Comparison of ENCODE assay signal across 13 mouse cellular contexts in the genomic region with DNA sequence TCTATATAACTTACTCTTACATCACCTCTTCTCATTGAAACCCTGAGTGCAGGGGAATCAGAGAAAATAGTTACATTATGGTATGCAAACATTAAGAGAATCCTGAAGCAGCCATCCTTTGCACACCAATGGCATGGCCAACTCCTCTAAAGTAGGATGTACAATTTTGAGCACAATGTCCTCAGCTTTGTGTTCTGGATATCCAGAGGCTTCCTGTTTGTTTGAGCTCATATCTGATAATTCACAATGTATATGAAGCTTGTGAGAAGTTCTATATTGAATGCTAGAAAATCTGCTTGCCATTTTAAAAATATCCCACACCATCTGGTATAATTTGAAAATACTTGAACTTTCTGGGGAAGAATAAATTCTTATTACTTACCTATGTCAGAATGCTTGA.
"Had no signal": no experiment of that assay in that cellular context is flagged by ENCODE, and none has a peak within 500 bp of the region (broad histone marks: within the 10 kb centered on the region; RNA-seq: fewer than 3 reads in every experiment).

No protein-coding gene starts in this region.

- DNase-seq: gastrocnemius, postnatal 14 days; gastrocnemius, postnatal 36 days; heart, adult 11 months; heart, adult 2 months; heart, postnatal 14 days; heart, postnatal 36 days; kidney, adult 11 months; kidney, adult 2 months; kidney, adult 9 months; kidney, postnatal 14 days; kidney, postnatal 36 days; layer of hippocampus, adult 9-11 months; layer of hippocampus, postnatal 36 days had no signal
